Mouse (Mus musculus): ENCODE data around the gene Cbx2. TPM values are rescaled to one million over a fixed set of nuclear protein-coding genes. Genes with fewer than 3 reads are reported as not detected.

Cbx2 gene
- polyA plus RNA-seq, 1 experiment from 2014 or later, result 10.7 TPM

GRCm38 (mm10) chr11:118992781-118993180, 30.0 kb upstream of the Cbx2 start:
- H3K4me3 ChIP-seq (replicated peaks; ENCODE audit: low read length), result no peak overlapping the region
- H3K9ac ChIP-seq, result no peak overlapping the region
- 77% methylated on average over 3 of the region's 3 CpGs for WGBS

GRCm38 (mm10) chr11:118995448-118995847, 27.3 kb upstream of the Cbx2 start:
- Histone ChIP-seq H3K4me2 (replicated peaks) (no peak overlapping the region), H3K27ac (no peak overlapping the region), H3K27me3 (ENCODE audit: control insufficient read depth, insufficient read depth, low read length) (no peaks in the 10 kb centered on the region), H3K9me3 (ENCODE audit: control insufficient read depth, low read length) (no peaks in the 10 kb centered on the region), H3K4me1 (replicated peaks; ENCODE audit: control insufficient read depth, insufficient read depth, low read length) (peaks cover 24% of the 10 kb centered on the region), H3K36me3 (replicated peaks; ENCODE audit: control insufficient read depth, insufficient read depth) (no peaks in the 10 kb centered on the region), H3K9ac (no peak overlapping the region), H3K4me3 (replicated peaks; ENCODE audit: low read length) (no peak overlapping the region)
- no peak for ATAC-seq (ENCODE audit: low FRiP score)
- 17% methylated on average over 4 of the region's 4 CpGs for WGBS
- no peak for DNase-seq (ENCODE audit: low spot score)

More at GRCm38 (mm10) chr11:118992781-118993180, 30.0 kb upstream of the Cbx2 start:
- ATAC-seq (ENCODE audit: low FRiP score), result no peak
- Histone ChIP-seq H3K36me3 (replicated peaks; ENCODE audit: control insufficient read depth, insufficient read depth) (no peaks in the 10 kb centered on the region), H3K27ac (no peak overlapping the region), H3K4me1 (replicated peaks; ENCODE audit: control insufficient read depth, insufficient read depth, low read length) (peaks cover 5% of the 10 kb centered on the region; the same call in 1 of the 2 replicates), H3K4me2 (replicated peaks) (no peak overlapping the region), H3K9me3 (ENCODE audit: control insufficient read depth, low read length) (no peaks in the 10 kb centered on the region), H3K27me3 (ENCODE audit: control insufficient read depth, insufficient read depth, low read length) (no peaks in the 10 kb centered on the region)
- DNase-seq (ENCODE audit: low spot score), result no peak

- WGBS, result 87% methylated on average over 3 of the region's 3 CpGs
Observed at GRCm38 (mm10) chr11:118997182-118997581, 25.6 kb upstream of the Cbx2 start.

GRCm38 (mm10) chr11:118998540-118999265, 24.1 kb upstream of the Cbx2 start:
- Histone ChIP-seq H3K9me3 (ENCODE audit: control insufficient read depth, low read length) (no peaks in the 10 kb centered on the region), H3K4me3 (replicated peaks; ENCODE audit: low read length) (peak overlapping the region; percentile 15), H3K27me3 (ENCODE audit: control insufficient read depth, insufficient read depth, low read length) (no peaks in the 10 kb centered on the region), H3K36me3 (replicated peaks; ENCODE audit: control insufficient read depth, insufficient read depth) (no peaks in the 10 kb centered on the region), H3K9ac (peak overlapping the region; percentile 46; the same call in 1 of the 2 replicates), H3K4me1 (replicated peaks; ENCODE audit: control insufficient read depth, insufficient read depth, low read length) (peaks cover 24% of the 10 kb centered on the region), H3K4me2 (replicated peaks) (peak overlapping the region; percentile 59), H3K27ac (peak overlapping the region; percentile 76)
- 4% methylated on average over 30 of the region's 30 CpGs for WGBS
- DNase-seq (ENCODE audit: low spot score) (peak; percentile 96), ATAC-seq (ENCODE audit: low FRiP score) (peak; percentile 82)

More at GRCm38 (mm10) chr11:118997182-118997581, 25.6 kb upstream of the Cbx2 start:
- H3K27ac ChIP-seq, result no peak overlapping the region
- no peaks in the 10 kb centered on the region for H3K27me3 ChIP-seq (ENCODE audit: control insufficient read depth, insufficient read depth, low read length)
- H3K4me2 ChIP-seq (replicated peaks), result no peak overlapping the region
- no peaks in the 10 kb centered on the region for H3K36me3 ChIP-seq (replicated peaks; ENCODE audit: control insufficient read depth, insufficient read depth)
- no peaks in the 10 kb centered on the region for H3K9me3 ChIP-seq (ENCODE audit: control insufficient read depth, low read length)
- H3K4me3 ChIP-seq (replicated peaks; ENCODE audit: low read length), result no peak overlapping the region
- H3K4me1 ChIP-seq (replicated peaks; ENCODE audit: control insufficient read depth, insufficient read depth, low read length), result peaks cover 24% of the 10 kb centered on the region
- ATAC-seq (ENCODE audit: low FRiP score) (no peak), DNase-seq (ENCODE audit: low spot score) (no peak)
- H3K9ac ChIP-seq, result no peak overlapping the region

GRCm38 (mm10) chr11:118999361-118999804, 23.4 kb upstream of the Cbx2 start:
- Histone ChIP-seq H3K4me3 (replicated peaks; ENCODE audit: low read length) (no peak overlapping the region; the same call in 1 of the 2 replicates), H3K9ac (peak overlapping the region; percentile 46; the same call in 1 of the 2 replicates)
- 3% methylated on average over 26 of the region's 26 CpGs for WGBS

GRCm38 (mm10) chr11:119000877-119001276, 21.9 kb upstream of the Cbx2 start:
- Histone ChIP-seq H3K9ac (no peak overlapping the region), H3K27me3 (ENCODE audit: control insufficient read depth, insufficient read depth, low read length) (no peaks in the 10 kb centered on the region), H3K36me3 (replicated peaks; ENCODE audit: control insufficient read depth, insufficient read depth) (no peaks in the 10 kb centered on the region), H3K4me1 (replicated peaks; ENCODE audit: control insufficient read depth, insufficient read depth, low read length) (peaks cover 20% of the 10 kb centered on the region), H3K4me2 (replicated peaks) (no peak overlapping the region), H3K4me3 (replicated peaks; ENCODE audit: low read length) (no peak overlapping the region), H3K27ac (no peak overlapping the region), H3K9me3 (ENCODE audit: control insufficient read depth, low read length) (no peaks in the 10 kb centered on the region)
- WGBS, result 62% methylated on average over 2 of the region's 2 CpGs
- DNase-seq (ENCODE audit: low spot score), result no peak
- ATAC-seq (ENCODE audit: low FRiP score), result no peak

More at GRCm38 (mm10) chr11:118999361-118999804, 23.4 kb upstream of the Cbx2 start:
- Histone ChIP-seq H3K9me3 (ENCODE audit: control insufficient read depth, low read length) (no peaks in the 10 kb centered on the region), H3K4me2 (replicated peaks) (peak overlapping the region; percentile 59), H3K27ac (peak overlapping the region; percentile 76), H3K36me3 (replicated peaks; ENCODE audit: control insufficient read depth, insufficient read depth) (no peaks in the 10 kb centered on the region), H3K27me3 (ENCODE audit: control insufficient read depth, insufficient read depth, low read length) (no peaks in the 10 kb centered on the region), H3K4me1 (replicated peaks; ENCODE audit: control insufficient read depth, insufficient read depth, low read length) (peaks cover 24% of the 10 kb centered on the region)
- ATAC-seq (ENCODE audit: low FRiP score) (peak; percentile 61), DNase-seq (ENCODE audit: low spot score) (peak; percentile 64)

GRCm38 (mm10) chr11:119001493-119002128, 21.2 kb upstream of the Cbx2 start:
- no peaks in the 10 kb centered on the region for H3K27me3 ChIP-seq (ENCODE audit: control insufficient read depth, insufficient read depth, low read length)
- 74% methylated on average over 4 of the region's 4 CpGs for WGBS
- DNase-seq (ENCODE audit: low spot score) (no peak), ATAC-seq (ENCODE audit: low FRiP score) (no peak)
- H3K36me3 ChIP-seq (replicated peaks; ENCODE audit: control insufficient read depth, insufficient read depth), result no peaks in the 10 kb centered on the region
- no peak overlapping the region for H3K27ac ChIP-seq
- H3K4me3 ChIP-seq (replicated peaks; ENCODE audit: low read length), result no peak overlapping the region
- no peaks in the 10 kb centered on the region for H3K9me3 ChIP-seq (ENCODE audit: control insufficient read depth, low read length)
- H3K4me1 ChIP-seq (replicated peaks; ENCODE audit: control insufficient read depth, insufficient read depth, low read length), result peaks cover 20% of the 10 kb centered on the region
- H3K9ac ChIP-seq, result no peak overlapping the region
- no peak overlapping the region for H3K4me2 ChIP-seq (replicated peaks)

- H3K4me2 ChIP-seq (replicated peaks), result no peak overlapping the region
- H3K27me3 ChIP-seq (ENCODE audit: control insufficient read depth, insufficient read depth, low read length), result no peaks in the 10 kb centered on the region
- no peak overlapping the region for H3K9ac ChIP-seq
- WGBS, result 89% methylated on average over 10 of the region's 10 CpGs
- no peak overlapping the region for H3K27ac ChIP-seq
- 0 out of 2 replicates have a peak, but pooled peaks cover 3% of the 10 kb centered on the region for H3K4me1 ChIP-seq (replicated peaks; ENCODE audit: control insufficient read depth, insufficient read depth, low read length)
- H3K36me3 ChIP-seq (replicated peaks; ENCODE audit: control insufficient read depth, insufficient read depth), result no peaks in the 10 kb centered on the region
- no peak overlapping the region for H3K4me3 ChIP-seq (replicated peaks; ENCODE audit: low read length)
- ATAC-seq (ENCODE audit: low FRiP score) (no peak), DNase-seq (ENCODE audit: low spot score) (no peak)
- H3K9me3 ChIP-seq (ENCODE audit: control insufficient read depth, low read length), result no peaks in the 10 kb centered on the region
Observed at GRCm38 (mm10) chr11:119005547-119006275, 17.1 kb upstream of the Cbx2 start.

GRCm38 (mm10) chr11:119006462-119006861, 16.3 kb upstream of the Cbx2 start:
- Histone ChIP-seq H3K9ac (no peak overlapping the region), H3K4me1 (replicated peaks; ENCODE audit: control insufficient read depth, insufficient read depth, low read length) (0 out of 2 replicates have a peak, but pooled peaks cover 3% of the 10 kb centered on the region), H3K36me3 (replicated peaks; ENCODE audit: control insufficient read depth, insufficient read depth) (no peaks in the 10 kb centered on the region), H3K4me2 (replicated peaks) (no peak overlapping the region), H3K27me3 (ENCODE audit: control insufficient read depth, insufficient read depth, low read length) (no peaks in the 10 kb centered on the region), H3K27ac (no peak overlapping the region), H3K4me3 (replicated peaks; ENCODE audit: low read length) (no peak overlapping the region), H3K9me3 (ENCODE audit: control insufficient read depth, low read length) (no peaks in the 10 kb centered on the region)
- 71% methylated on average over 3 of the region's 3 CpGs for WGBS
- no peak for ATAC-seq (ENCODE audit: low FRiP score)
- no peak for DNase-seq (ENCODE audit: low spot score)

Measured in hindbrain, embryonic 14.5 days (tissue).